Mouse (Mus musculus) cerebellum, postnatal 10 days (tissue): ENCODE measurements at regions not wholly inside any gene's neighbourhood (a gene's known extent, or its start where the extent isn't known, plus 50 kb on each side); places are given as distances from the start of the nearest gene placed in this dataset.

ENCODE experiments used
- DNase-seq, 2 experiments: peaks; one replicate each; pipeline ENCODE4 v3.0.0; 2021; ENCODE audit warnings: mixed read lengths in 2 of 2

DNA sequence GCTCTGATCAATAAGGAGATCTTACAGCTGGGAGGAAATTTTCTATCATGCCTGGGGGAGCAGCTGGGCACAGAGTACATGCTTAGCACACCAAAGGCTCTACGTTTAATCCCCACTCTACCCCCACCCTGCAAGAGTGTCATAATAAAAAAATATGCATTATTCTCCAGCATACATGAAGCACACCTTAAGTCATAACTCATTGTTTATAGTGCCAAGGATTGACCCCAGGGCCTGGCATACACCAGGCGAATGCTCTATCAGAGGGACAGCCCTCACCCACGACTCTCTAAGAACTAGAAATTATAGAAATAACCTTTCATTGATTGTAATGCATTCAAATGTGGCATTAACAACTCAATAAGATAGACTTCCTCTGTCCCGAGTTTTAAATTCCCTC lies 59.4 kb upstream of the Ppp2r5c start:
- no peak for DNase-seq

DNA sequence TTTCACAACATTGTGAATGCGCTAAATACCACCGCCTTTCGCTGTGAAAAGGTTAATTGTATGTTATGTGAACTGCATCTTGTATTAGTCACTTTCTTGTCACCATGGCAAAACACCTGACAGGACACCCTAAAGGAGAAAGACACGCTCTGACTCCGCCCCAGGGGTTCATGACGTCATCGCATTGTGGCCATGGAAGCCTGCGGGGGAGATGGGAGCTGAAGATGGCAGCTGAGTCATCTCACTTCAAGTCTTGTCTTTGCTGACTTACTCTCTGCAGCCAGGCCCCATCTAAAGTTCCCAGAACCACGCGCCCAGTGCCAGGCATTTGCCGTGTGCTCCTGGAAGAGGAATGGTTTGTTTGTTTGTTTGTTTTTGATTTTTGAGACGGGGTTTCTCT lies 57.5 kb upstream of the Ppp2r5c start:
- no peak for DNase-seq

DNA sequence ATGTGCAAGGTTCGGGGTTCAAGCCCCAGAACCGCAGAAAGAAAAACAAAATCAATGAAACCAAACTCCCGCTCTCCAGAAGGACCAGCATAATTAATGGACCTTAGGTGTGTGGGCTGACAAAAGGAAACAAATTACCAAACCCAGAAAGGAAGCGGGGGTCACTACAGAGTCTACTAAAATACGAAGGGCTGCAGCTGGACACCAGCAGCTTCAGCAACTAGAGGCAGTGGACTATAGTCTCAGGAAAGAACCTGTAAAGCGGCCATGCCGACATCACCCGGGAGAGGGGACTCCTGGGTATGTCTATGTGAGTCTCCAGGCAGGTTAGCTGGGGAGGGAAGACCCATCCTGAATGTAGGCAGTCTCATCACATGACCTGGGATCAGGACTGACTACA lies 55.5 kb upstream of the Ppp2r5c start:
- DNase-seq: no peak

DNA sequence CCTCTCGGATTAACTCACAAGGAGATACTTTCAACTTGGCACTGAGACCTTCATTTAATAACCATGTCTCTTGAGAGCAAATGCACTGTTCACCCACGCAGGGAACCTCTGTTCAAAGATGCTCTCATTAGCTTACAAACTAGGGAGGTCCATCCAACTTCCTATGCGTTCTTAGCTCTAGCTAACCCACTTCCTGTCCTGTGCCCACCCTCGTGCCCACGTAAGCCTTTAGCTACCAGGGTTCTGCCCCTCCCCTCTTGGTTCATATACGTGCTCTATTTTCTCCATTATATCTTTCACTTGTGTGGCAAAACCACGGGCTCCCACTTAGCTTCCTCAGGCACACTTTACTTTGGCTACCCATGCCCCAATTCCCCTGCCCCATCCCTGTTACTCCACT lies 53.4 kb upstream of the Ppp2r5c start:
- DNase-seq: no peak
